Mouse (Mus musculus): Measurements from ENCODE around the gene Btaf1. TPM values are rescaled to one million over a fixed set of nuclear protein-coding genes. Genes with fewer than 3 reads are reported as not detected.
A peak's percentile ranks its signal among the peaks of the same experiment; 100 is the strongest.

Gene Btaf1
- total RNA-seq (2021), result 10 to 100 TPM; 13.6 to 16.6 TPM

DNA sequence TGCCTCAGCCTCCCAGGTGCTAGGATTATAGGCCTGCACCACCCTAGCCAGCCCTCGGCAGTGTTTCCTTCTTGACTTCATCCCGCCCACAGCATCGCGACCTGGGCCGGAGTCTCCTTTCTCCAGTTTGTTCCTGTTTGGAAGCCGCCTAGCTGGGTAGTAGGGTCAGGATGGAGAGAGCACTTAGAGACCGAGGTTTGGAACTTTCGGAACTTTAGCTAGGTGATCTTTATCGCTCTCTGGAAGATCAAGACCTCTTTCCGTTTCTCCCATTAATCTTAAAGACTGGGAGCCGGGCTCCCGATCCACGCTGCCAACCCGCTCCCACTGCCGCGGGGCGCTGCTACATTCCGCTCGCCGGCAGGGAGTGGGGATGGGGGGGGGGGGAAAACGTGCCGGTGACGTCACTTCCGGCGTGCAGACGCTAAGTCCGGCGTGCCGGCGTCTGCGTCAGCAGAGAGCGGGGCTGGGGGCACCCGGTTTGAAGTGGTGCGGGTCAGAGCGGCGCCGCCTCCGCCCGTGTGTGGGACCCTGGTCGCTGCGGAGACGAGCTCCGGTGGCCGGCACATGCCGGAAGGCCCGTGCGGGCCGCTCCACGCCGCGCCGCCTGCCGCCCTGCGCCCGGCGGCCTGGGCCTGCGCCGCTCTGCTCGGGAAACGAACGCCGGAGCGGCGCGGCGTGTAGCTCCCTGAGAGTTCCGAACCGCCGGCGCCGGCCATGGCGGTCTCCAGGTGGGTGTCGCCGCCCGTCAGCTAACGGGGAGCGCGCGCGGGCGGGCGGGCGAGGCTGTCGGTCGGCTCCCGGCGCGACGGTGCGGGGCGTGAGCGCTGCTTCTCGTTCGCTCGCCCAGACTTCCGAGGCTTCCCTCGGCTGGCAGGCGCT lies at the start of gene Btaf1:
Btaf1 (plus strand) TSS at position 409 of the 882 bp plus-strand sequence.
- intact Hi-C loops (cut with DNase I), result no loop called here
- DNase-seq, result peak; percentile 87 to 89

DNA sequence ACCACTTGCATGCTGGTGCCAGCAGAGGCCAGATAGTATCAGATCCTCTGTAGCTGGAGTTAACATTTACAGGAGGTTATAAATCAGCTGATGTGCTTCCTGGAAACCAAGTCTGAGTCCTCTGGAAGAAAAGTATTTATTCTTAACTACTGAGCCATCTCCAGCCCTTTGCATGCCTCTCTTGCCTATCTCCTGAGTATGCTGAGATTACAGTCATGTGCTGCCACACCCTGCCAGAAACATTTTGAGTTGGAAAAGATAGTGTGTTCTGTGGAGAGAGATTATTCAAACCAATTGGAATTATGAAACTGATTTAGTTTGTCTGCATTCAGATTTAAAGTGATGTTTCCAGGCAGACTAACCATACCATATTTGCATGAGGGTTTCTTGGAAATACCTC lies 48.5 kb upstream of the Btaf1 start:
- DNase-seq, result no peak
- intact Hi-C loops (cut with DNase I), result no loop called here

DNA sequence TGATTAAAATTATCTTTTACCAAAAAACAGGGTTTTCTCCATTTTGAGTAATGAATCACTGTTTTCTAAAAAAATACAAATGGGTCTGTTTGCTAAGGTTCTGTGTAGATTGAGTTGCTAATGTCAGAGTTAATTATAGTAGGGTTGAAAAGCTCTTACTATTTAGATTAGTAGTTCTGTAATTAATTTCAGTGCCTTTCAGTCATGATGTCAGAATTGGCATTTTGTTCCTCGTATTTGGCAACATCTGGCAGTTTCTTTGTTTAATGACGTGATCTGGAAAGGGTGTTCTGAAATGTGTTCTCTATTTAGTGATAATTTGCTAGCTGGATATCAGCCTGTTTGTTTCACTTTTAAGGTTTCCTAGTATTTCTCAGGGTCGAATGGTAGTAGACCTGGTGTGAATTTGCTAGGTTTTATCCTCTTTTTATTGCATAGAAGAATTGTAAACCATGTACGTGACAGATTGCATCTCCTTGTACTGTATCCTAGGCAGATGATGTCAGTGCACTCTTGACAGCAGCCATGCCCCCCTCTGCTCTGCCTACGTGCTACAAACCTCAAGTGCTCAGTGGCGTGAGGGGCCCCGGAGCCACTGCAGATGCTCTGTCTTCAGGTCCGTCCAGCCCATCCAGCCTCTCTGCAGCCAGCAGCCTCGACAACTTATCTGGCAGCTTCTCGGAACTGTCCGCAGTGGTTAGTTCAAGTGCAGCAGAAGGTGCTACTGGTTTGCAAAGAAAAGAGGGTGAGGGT lies 47.0 kb upstream of the Btaf1 start:
- intact Hi-C loops (cut with DNase I), result no loop called here
- DNase-seq, result peak in 1 of 2 experiments; percentile 12

DNA sequence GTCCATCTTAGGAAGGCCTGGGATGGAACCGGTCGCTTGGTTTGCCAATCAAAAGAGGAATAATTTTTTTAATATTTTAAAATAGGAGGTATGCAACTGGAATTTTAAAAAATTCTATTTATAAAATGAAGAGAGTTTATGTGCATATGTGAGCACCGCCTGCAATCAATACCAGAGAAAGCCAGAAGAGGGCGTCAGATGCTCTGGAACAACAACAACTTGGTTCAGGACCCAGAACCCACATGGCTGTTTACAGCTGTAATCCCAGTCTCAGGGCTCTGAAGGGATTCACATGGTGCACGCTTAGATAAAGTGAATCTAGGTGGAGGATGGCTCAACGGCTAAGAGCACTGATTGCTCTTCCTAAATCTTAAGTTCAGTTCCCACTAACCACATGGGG lies 42.8 kb upstream of the Btaf1 start:
- intact Hi-C loops (cut with DNase I), result loop anchor here (10.0 kb wide), 1 partner anchor 102 kb away; no protein-coding TSS in a partner anchor

DNA sequence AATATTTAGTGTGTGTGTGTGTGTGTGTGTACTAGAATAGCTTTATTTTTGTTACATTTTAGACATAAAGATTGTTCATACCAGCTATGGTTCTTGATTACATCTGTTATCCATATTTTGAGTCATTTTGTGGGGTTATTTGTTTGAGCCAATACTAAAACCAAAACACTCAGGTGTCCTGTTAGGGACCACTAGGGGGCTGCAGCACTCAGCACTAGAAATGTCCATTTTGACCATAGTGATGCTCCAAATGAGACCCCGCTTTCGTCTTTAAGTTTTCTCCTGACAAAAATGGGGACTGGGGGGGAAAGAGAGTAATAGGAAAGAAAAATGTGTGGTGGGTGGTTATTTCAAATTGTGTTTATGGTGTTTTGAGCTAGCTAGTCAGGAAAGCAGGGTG lies 39.6 kb upstream of the Btaf1 start:
- DNase-seq, result no peak
- intact Hi-C loops (cut with DNase I), result loop anchor here (5.0 to 10.0 kb wide), 2 partner anchors 34 to 98 kb away; no protein-coding TSS in a partner anchor

More for the DNA sequence above, 42.8 kb upstream of the Btaf1 start:
- peak in 1 of 2 experiments; percentile 54 for DNase-seq

DNA sequence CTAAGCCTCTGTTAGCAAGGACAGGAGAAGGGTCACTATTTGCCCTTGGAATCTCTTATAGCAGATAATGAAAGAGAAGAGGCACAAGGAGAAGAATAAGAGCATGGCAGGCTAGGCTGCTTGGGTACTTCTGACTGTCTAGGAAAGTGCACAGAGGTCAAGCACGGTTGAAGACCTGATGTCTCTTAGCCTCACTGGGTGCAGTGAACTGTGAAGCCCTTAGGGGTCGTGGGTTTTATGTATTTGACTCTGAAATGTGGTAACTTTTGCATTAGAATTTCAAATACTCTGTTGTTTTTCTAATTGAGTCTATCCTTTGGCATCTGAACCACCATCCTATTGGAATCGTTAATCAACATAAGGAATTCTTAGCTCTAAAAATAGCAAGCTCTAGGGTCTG lies 38.2 kb upstream of the Btaf1 start:
- no peak for DNase-seq
- intact Hi-C loops (cut with DNase I), result loop anchor here (5.0 to 10.0 kb wide), 2 partner anchors 35 to 97 kb away; no protein-coding TSS in a partner anchor

DNA sequence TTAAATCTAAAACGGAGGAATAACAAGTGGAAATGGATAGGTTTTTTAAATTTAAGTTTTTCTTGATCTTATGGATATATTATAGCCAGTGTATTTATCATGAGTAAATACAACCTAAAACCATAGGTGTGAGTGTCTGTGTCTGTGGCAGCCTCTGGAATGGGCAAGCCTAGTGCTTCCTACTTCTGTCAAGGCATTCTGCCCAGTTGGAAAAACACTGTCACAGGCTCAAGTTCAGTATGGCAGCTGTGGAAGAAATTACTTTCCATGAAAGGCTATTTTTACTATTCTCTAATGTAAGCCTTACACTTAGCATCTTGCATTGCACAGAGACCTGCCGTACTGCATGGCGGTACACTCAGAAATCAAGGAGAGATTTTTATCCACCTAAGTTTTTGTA lies 34.1 kb upstream of the Btaf1 start:
- DNase-seq, result no peak
- intact Hi-C loops (cut with DNase I), result no loop called here

DNA sequence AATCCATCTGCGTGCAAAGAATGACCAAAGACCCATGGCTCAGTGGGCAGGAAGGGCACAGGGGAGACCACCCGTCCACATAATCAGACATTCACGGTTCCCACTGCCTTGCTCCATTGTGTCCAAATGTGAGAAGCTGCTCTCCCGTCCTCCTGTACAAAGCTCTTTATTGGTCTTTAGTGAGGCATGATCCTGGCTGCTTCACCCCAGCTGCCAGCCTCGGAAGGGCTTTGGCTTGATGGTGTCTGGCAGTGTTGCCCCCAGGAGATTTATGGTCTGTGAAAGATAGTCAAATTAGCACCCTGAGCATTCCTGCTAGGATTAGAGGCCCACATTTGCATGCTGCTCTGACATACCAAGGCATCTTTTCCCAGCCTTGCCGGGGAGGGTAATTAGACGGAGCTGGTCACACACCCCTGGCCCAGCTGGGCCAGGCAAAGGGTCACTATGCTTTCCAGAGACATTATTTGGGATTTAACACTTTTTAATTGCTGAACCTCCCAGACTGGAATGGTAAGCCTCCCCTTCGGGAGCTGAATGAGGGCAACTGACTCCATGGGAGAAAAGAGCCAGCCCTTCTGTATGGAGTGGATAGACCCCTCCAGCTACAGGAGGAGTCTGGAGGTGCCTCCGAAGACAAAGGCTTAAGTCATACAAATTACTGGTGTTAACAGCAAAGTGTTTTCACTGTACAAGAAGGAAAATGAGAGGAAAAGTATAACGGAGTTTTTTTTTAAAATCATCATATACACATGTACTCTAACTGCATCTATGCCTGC lies 28.9 kb upstream of the Btaf1 start:
- DNase-seq, result no peak
- intact Hi-C loops (cut with DNase I), result no loop called here

DNA sequence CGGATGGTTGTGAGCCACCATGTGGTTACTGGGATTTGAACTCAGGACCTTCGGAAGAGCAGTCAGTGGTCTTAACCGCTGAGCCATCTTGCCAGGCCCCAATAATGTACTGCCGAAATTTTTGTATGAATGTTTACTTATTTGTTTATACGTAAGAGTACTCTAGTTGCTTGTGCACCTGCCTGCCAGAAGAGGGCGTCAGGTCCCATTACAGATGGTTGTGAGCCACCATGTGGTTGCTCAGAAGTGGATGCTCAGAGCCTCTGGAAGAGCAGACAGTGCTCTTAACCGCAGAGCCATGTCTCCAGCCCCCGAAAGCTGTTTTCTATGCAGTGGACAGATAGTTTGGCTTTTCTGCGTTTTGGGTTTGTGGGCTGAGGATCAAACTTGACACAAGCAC lies 28.1 kb upstream of the Btaf1 start:
- DNase-seq, result peak; percentile 11 to 27
- intact Hi-C loops (cut with DNase I), result no loop called here

DNA sequence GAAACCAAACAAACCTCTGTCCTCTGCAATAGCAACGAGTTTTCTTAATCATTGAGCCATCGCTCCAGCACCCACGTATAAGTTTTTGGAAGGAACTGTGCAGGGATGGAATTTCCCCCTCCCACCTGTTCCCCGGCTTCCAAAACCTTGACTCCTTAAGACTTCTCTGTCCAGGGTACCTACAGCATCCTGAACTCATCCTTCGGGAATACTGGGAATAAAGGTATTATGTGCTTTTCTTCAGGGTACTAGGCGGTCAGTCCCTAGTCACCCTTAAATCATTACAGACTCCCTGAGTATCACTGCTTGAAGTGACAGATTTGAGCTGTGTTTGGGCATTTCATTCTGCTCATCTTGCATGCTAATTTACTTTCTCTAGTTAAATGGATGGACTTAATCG lies 22.5 kb upstream of the Btaf1 start:
- intact Hi-C loops (cut with DNase I), result no loop called here
- DNase-seq, result no peak

DNA sequence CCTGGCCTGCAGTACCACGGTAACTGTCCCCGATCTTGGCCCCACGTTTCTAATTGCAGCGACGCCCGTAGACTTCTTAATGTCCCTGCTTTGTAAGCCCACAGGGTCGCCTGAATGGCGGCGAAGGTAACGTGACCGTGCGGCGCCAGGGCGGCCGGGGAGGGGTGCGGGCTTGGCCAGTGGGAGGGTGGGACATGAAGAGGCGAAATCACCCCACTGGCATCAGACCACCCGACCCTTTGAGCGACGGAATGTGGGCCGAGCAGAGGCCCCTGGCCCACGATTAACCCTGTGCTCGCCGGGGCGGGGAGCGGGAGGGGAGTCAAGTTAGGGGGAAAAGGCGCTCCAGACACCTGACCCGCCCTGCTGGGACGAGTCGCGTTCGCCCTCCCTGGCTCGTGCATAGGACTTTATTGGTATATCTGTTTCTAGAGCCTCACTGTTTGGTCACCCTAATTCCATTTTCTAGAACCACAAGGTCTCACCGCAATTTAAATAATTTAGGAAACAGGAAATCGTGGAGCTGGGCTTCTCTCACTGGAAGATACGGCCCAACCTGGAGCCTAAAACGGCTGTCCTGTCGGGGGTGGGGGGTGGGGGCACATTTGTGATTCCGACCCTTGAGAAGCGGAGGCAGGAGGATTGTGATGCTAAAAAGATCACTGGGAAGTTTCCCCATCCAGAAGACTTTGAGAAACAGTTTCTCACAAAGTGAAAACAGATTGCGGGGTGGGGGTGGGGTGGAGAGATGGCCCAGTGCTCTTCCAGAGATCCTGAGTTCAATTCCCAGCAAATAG lies 21.5 kb upstream of the Btaf1 start:
- intact Hi-C loops (cut with DNase I), result no loop called here
- DNase-seq, result peak; percentile 61 to 76

DNA sequence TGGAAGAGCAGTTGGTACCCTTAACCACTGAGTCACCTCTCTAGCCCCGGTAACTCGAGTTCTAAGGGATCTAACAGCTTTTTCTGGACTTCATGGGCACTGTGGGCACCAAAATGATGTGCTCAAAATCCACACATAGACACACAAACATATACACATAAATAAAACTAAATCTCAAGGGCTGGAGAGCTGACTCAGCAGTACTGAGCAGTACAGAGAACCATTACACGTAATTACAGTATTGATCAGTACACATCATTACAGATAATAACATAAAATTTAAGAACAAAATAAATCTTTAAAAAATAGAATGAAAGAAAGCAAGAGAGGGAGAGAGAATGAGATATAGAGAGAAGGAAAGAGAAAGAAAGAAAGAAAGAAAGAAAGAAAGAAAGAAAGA lies 16.7 kb upstream of the Btaf1 start:
- intact Hi-C loops (cut with DNase I), result no loop called here
- no peak for DNase-seq

DNA sequence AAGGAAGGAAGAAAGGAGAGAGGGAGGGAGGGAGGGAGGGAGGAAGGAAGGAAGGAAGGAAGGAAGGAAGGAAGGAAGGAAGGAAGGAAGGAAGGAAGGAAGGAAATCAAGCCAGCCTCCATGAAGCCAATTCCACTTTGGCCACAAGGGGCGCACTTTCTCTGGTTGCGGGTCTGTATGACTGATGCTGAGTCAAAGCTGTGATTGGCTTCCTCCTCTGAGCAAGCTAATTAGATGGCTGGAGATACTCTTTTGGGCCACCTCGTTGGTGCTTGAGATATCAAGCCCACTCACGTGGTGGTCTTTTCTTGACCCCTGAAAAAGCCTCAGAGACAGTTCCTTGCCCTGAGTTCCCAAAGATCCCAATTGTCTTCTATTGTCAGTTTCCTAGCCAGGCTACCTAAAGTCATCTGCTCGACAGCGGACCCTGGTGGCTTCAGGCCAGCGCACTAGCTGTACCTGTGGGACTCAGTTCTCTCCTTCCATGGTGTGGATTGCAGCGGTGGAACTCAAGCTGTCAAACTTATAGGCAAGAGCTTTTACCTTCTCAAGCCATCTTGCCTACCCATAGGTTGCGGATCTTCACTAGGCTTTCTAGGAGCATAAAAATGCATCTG lies 16.1 kb upstream of the Btaf1 start:
- intact Hi-C loops (cut with DNase I), result no loop called here
- peak; percentile 34 to 78 for DNase-seq

DNA sequence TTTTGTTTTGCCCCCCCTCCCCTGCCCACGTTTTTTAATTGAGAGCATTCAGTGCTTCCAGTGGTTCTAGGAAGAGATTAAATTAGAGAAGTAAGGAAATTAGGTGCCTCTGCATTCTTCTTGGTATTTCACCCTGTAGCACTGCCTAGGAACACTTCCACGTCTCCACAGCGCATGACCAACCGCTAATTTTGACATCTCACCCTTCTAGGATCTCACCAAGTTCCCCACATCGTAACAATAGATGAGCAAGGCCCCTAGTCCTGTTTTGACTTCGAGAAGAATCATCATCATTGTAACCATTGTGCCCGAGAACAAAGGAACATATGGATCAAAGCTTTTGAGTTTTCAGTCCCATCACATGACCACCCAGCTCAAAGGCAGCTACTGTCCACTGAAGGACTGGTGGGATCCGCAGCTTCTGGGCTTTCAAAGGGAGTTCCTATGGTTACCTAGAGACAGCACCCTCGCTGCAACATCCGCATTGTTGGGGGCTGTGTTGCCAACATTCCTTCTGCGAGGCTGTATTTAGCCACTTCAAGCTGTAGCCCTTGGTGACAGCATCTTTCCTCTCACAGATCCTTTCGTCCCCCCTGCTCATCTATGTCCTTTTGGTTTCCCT lies 15.3 kb upstream of the Btaf1 start:
- no peak for DNase-seq
- intact Hi-C loops (cut with DNase I), result no loop called here

DNA sequence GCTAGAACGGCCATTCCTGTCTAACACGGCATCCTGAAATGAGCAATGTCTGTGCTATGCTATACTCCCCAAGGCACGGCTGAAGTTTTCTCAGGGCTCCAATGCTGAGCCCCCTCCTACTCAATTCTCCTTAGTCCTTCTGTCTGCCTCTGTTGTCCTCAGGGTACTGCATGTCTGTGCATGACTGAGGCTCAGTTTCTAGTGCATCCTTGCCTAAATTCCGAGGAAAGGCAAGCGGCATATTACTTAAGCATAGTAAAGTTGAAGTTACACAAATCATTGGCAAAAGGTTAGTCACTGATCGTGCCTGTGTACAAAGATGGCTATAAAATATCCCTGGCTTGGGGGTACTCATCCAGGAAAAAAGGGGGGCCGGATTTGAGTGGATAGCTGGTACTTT lies 12.8 kb upstream of the Btaf1 start:
- intact Hi-C loops (cut with DNase I), result no loop called here
- no peak for DNase-seq

DNA sequence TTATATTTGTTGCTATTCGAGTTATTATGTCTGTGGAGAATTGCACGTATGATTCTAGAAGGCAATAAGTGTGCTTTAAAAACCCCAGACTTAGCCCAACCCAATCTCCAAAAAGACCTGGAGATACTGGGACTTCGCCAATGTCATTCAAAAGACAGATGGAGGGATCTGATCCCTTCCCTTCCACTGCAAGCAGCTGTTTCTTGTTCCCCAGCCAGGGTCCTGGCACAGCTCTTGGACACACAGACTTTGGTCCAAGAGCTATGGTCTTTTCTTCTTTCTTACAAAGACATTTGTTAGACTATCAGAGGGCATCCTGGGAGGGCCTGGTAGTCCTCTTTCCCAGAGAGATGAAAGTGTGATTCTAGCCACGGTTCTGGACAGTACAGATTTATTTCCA lies 9.7 kb upstream of the Btaf1 start:
- DNase-seq, result no peak
- intact Hi-C loops (cut with DNase I), result loop anchor here (5.0 kb wide), 1 partner anchor 309 kb away; no protein-coding TSS in a partner anchor

DNA sequence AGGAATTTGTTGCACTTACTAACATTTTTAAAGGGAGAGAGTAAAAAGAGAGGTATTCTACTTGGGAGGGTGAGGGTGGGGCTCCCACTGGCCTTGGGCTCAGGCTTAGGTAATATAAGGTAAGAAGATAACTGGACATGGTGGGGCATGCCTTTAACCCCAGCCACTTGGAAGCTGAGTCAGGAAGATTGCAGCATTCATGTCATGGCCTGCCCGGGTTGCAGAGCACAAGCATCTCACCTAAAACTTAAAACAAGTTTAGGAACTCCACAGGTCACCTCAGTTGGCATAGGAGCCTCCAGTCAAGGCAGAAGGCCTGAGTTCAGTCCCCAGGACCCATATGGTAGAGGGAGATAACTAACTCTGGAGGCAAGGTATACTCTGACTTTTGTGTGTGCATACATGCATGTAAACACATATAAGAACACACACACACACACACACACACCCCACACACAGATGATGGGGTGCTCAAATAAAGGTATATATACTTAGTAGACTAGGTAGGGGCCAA lies 8.9 kb upstream of the Btaf1 start:
- intact Hi-C loops (cut with DNase I), result loop anchor here (5.0 kb wide), 1 partner anchor 310 kb away; no protein-coding TSS in a partner anchor
- no peak for DNase-seq

DNA sequence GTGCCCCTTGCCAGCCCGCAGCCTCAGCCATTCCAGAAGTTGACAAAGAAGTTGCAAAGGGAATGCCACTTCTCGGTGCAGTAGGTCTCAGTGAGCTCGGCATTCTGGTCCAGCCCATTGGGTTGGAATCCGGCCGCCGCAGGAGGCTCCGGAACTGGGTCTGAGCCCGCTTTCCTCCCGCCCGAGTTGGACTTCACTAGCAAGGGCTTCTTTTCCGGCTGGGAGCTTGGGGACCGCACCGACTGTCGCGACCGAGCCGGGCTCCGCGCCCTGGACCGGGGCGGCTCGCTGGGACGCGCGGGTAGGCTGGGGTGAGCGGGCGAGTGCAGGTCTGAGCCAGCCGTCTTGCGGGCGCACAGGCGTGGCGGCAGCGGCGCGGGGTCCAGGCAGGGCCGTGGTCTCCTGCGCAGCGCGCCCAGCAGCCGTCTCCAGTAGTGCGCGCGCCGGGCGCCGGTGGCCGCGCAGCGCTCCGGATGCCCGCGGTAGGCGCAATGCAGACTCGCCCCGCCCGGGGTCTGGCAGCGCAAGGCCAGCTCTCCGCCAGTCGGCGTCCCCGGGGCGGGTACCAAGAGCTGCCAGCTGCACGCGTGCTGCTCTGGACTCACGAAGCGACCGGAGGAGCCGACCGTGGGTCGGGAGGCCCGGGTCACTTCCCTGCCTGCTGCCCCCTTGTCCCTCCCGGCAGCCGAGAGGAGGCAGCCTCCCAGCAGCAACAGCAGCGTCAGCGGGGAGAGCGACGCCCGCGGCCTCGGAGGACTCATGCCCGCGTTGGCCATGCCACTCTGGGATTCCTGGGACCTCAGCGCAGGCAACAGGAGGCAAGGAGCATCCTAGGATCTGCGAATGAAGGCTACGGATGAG lies 7.2 kb upstream of the Btaf1 start:
- intact Hi-C loops (cut with DNase I), result loop anchor here (5.0 kb wide), 1 partner anchor 311 kb away; no protein-coding TSS in a partner anchor

More for the DNA sequence above, 7.2 kb upstream of the Btaf1 start:
- DNase-seq, result peak; percentile 86 to 91
